Mouse (Mus musculus): ENCODE measurements around the gene Sim1. TPM values are rescaled to one million over a fixed set of nuclear protein-coding genes. Genes with fewer than 3 reads are reported as not detected.

Sim1 gene
- polyA plus RNA-seq, 1 experiment from 2014 or later, result 0.59 TPM

- Histone ChIP-seq H3K4me1 (replicated peaks; ENCODE audit: control insufficient read depth, insufficient read depth, low read length) (peaks cover 10% of the 10 kb centered on the region; the same call in 1 of the 2 replicates), H3K36me3 (replicated peaks; ENCODE audit: control insufficient read depth, insufficient read depth) (no peaks in the 10 kb centered on the region), H3K27me3 (ENCODE audit: control insufficient read depth, insufficient read depth, low read length) (no peaks in the 10 kb centered on the region), H3K9me3 (ENCODE audit: control insufficient read depth, low read length) (no peaks in the 10 kb centered on the region), H3K9ac (no peak overlapping the region), H3K4me3 (replicated peaks; ENCODE audit: low read length) (no peak overlapping the region), H3K27ac (no peak overlapping the region), H3K4me2 (replicated peaks) (no peak overlapping the region)
- WGBS, result 30% methylated on average over 1 of the region's 1 CpGs
- DNase-seq (ENCODE audit: low spot score), result no peak
- ATAC-seq (ENCODE audit: low FRiP score), result no peak
These were observed 120.8 kb downstream of the Sim1 start for GRCm38 (mm10) chr10:51015362-51015761.

DNA sequence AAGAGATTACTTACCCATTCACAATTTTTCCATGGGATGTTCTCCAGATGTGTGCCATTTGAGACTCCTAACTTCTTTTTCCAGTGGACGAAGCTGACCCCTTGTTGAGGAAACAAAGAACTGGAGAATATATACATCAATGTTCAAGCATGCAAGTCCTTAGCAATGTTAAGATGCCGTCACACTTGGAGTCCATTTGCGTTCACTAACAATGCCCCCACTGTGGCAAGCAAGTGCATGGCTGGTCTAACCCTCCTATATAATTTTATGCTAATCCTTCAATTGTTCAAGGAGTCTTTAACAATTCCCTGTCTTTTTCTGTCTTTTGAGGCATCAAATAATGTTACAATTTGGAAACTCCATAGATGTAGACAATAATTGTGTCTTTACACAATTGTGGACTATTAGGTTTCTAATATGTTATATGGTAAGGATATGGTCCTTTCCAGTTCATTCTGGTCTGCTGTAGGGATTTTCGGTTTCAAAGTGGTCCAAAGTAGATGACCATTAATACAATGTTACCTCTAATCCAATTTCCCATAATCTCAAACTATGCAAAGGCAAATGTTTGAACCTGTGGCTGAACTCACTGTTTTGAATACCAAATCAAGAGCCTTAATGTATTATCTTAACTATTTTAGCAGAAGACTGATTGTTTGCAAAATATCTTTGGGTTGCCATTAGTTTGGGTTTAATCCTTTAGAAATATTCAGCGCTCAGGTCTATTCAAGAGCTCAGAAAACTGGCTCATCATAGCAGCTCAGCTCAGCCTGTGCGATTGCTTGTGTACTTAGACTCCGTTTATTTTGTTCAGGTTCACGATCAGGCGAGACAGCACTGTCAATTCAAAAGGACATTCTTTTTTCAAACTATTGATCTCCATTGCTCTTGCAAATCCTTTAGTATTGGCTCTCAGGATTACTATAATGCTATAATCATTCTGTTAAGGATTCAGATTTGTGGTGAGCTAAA, 129.0 kb downstream of the Sim1 start:
- H3K4me1 ChIP-seq (replicated peaks; ENCODE audit: control insufficient read depth, insufficient read depth, low read length), result no peaks in the 10 kb centered on the region
- H3K9ac ChIP-seq, result no peak overlapping the region
- H3K9me3 ChIP-seq (ENCODE audit: control insufficient read depth, low read length), result no peaks in the 10 kb centered on the region
- H3K27ac ChIP-seq, result no peak overlapping the region
- no peak overlapping the region for H3K4me3 ChIP-seq (replicated peaks; ENCODE audit: low read length)
- DNase-seq (ENCODE audit: low spot score), result no peak
- no peaks in the 10 kb centered on the region for H3K27me3 ChIP-seq (ENCODE audit: control insufficient read depth, insufficient read depth, low read length)
- H3K36me3 ChIP-seq (replicated peaks; ENCODE audit: control insufficient read depth, insufficient read depth), result no peaks in the 10 kb centered on the region
- no peak for ATAC-seq (ENCODE audit: low FRiP score)
- no peak overlapping the region for H3K4me2 ChIP-seq (replicated peaks)
- 64% methylated on average over 9 of the region's 9 CpGs for WGBS
